Mouse (Mus musculus) telencephalon, adult 2 months (tissue): ENCODE measurements around the gene Agbl4.
"Not testable (repeated sequence)": the region's sequence is repeated elsewhere in the genome, so short reads cannot be mapped to it uniquely, and the experiment has no call there.

Experiments used
- DNase-seq: peaks from one replicate; pipeline ENCODE4 v3.0.0-alpha.2; 2011; ENCODE audit warnings: low read depth, low spot score

Gene Agbl4

DNA sequence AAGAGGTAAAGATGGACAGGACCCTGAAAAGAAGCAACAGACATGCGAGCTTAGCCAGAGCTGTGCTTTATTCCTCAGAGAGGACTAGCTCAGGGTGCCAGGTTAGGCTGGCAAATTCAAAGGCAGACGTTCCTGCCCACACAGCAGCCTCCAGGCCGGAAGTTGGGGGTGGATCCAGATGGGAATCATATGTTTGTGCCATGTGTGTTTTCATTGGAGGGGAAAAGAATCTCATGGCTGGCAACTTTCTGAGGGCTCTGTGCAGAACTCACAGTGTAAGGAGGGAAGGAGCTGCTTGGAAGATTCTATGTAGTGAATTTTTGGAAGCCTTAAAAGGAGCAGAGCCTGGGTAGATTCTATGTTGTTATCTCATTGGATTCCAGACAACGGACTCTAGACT, 519.1 kb downstream of the Agbl4 start:
- peak; percentile 87 for DNase-seq

DNA sequence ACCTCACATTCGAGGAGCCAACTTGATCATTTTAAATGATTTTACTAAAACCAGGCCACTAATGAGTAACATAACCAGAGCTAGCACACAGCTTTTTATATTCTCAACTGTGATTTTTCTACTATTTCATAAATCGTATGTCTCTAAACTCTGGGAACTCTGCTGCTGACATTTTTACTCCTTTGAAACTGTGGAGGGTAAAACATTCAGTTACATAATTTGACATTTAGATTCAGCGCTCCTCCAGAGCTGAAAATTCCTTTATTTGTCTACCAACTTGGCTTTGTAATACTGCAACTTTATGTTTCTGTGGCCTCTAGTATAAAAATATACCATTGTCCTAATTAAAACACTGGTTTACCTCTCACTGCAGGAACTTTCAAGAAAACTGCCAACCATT, 523.6 kb downstream of the Agbl4 start:
- peak; percentile 56 for DNase-seq

DNA sequence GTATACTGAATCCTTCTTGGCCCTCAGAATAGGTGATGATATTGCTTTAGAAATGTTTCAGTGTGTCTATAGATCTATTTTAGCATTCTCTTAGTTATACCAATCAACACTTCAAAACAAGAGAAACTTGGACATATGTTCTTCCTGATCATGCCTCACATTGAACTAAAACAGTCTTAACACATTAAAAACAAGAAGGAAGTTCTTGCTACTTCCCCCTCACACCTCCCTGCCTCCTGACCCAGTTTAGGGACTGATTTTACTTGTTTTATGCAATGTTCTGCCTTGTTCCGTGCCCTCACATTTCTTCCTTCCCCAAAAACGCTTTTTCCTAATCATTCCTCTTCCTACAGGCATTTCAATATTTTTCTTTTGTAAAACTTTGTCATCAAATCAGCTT, 604.2 kb downstream of the Agbl4 start:
- peak; percentile 59 for DNase-seq

DNA sequence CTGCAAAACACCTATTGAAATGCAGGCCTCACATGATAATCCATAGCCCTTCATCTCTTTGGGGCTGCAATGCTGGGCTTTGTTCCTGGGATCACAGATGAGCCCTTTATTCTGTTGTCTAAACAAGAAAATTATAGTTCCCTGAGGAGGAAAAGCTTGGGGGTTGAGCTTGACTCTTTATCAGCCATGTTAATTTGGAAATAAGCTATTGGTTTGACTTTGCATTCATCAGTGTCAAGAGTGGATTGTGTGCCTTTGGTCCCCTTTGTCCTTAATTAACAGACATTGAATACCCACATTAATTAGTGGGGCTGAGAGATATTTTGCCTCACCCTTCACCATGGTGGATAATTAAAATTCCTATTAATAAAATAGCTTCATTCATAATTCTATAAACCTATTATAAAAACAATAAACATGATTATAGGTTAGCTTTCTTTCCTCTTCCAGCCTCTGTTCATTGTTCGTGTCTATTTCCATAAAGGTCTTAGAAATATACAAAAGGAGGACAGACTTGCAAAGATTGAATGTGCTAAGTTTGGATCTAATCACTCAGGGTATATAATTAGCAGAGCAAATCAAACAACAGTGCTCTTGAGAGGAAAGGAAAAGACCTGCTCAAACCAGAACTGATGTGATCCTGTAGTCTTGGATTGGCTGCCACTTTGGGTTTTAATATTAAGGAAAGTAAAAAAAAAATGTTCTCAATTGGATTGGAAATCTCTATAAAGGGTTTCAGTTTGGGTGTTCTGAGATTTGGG, 607.4 kb downstream of the Agbl4 start:
- DNase-seq = no peak

DNA sequence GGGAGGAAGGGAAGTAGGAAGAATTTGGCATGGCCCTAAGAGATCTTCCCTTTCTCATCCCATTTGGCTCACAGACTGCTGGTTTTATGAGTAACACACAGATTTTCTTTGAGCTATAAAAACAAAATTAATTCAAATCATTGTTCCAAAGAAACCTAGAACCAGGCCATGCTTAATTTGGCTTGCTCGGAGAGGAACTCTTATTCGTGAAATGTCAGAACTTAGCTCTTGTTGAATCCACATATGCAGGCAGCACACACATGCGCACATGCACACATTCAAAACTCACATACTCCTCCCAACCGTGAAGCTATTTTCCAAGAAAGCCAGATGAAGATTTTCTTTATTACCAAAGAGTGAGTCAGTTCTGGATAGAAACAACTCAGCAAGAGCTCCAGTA, 621.9 kb downstream of the Agbl4 start:
- peak; percentile 90 for DNase-seq

DNA sequence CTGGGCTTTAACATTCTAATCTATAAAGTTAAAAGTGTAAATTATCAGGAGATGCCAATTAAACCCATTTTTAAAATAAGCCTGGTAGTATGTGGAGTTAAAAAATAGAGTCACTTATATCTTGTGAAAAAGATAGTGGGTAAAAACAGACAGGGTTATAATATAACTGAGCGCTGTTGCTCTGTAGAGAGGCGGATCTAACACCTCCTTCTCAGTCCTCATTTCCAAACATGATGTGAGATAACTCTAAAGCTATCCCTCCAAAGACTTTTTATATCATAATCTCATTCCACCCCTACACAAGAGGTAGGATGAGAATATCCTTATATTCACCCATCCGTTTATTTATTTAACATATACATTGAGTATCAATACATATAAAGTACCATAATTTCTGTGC, 669.9 kb downstream of the Agbl4 start:
- DNase-seq = peak; percentile 47

DNA sequence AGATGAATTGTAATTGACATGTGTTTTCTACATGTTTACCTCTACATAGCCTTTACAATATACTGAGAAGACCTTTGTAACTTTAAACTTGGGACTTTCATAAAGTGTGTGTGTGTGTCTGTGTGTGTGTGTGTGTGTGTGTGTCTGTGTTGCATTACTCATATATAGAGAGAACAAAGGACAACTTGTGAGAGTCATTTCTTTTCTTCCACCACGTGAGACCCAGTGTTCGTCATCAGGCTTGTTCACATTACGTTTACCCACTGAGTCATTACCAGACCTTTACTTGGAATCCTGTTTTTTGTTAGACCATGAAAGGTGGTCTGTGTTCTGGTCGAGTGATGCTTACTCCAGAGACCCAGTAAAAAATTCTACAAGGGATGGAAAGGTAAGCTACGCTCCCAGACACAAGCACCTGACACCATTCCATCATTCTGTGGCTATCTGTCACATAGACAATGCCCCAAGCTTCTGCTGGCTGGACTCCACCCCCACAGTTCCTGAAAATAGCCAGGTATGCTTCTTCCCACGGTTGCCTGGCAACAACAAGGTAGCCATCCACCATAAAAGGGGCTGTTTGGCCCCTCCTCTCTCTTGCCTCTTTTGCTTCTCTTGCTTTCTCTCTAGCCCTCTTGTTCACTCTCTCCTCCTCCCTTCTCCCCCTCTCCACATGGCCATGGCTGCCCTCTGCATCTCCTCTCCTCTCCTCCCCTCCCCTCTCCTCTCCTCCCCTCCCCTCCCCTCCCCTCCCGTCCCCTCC, 676.5 kb downstream of the Agbl4 start:
- peak; percentile 8 for DNase-seq

DNA sequence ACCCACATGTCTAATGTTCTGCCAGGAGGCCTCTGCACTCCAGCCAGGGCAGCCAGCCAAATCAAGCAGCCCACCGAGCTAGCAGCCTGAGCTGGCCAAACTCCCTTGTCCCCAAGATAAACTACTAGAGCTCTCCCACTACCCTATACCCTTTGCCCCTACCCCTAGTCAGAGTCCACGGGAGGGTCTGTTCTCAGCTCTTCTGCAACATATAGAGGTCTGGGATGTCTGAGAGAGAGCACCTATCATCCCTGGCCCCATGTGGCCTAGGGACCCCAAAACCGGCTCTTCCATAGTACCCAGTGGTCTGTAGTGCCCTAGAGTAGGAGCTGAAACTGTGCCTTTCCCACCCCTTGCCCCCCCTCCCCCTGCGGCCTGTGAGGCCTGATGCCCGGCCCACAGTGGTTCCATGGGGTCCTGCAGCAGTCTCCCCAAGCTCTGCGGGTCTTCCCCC, 677.3 kb downstream of the Agbl4 start:
- no peak for DNase-seq

DNA sequence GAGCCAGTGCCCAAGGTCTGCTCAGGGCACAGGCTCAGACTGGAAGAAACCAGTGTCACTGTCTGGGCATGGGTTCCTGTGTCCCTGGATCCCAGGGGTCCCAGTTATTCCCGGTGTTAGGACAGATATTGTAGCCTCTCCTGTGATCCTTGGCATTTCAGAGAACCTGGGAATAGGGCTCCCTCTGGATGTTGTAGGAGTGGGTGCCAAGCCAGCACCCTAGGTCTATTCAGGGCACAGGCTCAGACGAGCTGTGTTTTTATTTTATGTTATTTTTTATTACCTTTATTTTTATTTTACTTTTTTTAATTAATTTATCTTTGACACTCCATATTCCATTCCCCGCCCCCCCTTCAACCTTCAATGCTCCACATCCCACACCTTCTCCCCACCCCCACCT, 680.3 kb downstream of the Agbl4 start:
- no peak for DNase-seq

DNA sequence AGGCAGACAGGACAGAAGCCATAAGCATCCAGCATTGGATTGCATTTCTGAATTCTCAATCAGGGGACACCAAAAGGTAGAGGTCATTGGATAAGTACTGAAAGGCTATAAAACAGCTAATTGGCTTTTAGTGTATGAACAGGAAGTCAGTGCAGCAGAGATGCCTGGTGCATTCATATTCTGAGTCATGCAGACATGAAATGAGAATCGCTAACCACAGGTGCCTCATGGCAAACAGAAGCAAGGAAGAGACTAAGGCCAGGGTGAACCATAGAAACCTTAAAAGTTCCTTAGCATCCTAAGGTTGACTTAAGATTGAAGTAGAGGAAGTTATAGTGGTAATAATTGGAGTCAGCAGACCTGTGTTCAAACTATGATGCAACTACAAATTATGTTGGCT, 687.9 kb downstream of the Agbl4 start:
- DNase-seq = no peak

DNA sequence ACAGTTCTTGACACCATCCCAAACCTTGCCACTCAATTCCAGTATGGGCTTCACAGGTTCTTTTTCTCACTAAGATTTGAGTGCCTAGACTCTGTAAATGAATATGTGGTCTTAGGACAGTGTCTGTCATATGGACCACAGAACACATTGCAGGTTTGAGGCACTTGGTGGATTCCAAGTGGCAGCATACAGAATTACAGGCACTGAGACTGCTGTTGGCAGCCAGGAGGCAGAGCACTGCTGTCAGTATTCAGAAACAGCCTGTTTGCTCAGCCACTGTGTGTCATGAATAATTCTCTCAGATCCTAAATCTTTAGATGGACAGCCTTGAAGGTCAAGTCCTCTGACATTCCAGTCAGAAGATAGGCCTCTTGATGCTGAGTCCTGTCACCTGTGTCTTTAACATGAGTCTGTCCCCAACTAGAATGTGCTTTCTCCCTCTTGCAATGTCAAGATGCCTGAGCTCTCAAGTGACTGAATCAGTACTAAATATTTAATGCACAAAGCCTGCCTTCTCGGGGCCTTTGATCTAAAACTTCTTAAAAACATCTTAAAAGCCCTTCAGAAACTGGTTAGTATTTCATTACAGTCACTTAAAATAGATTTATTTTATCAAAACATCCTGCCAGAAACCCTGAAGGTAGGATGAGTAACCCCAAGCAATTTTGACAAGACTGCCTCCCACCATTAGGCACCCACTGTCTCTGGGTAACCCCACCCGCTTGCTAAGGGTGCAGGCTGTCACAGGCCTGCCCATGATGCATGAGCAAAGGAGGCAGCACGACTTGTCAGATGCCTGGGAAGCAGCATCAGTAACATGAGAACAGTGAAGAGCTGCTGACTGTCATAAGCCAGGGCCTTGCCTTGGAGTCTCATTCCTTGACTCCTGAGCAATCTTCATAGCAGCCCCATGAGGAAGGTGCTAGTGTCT, 739.0 kb downstream of the Agbl4 start:
- DNase-seq = no peak

DNA sequence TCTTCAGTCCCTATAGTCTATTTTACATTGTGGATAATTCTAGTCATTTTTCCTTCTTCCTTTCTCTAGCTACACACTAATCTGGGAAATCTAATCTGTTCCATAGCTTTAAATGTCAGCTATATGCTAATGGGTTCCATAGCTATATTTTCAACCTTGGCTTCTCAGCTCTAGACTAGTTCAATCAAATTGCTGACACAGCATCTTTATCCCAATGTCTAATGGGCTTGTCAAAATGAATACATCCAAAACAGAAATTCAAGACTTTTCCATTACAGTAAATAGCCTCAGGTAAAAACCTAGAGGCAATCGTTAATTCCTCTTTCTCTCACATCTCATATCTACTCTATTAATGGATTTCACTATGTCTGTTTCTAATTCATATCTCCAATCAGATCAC, 750.3 kb downstream of the Agbl4 start:
- no peak for DNase-seq

DNA sequence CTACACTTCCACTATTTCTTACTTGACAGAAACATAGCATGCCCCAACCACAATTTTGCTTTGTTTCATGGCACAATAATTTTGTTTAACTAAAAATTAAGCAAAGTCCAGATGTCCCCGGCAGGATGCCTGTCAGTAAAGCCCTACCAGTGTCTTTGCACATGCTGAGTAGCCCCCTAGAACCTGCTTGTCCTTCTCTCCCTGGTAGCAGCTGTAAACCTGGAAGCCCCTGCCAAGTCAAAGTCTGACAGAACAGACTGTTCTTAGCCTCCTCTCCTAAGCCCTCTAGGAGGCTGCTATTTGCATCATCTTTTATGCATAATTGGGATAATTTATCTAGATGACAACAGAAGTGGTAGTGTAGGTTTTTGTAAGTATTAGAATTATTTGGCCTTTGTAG, 758.4 kb downstream of the Agbl4 start:
- DNase-seq = no peak

DNA sequence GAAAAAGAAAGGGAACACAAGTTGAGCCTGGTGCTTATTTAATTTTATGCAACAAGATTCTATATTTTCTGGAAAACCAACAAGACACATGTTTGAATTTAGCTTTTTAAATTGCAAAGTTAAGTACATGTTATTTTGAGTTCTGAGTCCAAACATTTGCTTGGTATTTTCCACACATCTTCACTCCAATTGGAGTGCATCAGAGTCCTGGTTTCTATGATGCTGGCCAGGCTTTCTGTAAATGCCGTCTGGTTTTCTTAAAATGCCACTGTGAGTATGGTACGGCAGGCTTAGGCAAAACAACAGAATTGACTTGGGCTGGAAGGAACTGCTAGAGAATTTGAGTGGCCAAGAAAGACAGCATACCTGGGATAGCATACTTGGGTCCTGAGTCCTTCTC, 784.0 kb downstream of the Agbl4 start:
- DNase-seq = peak; percentile 60

DNA sequence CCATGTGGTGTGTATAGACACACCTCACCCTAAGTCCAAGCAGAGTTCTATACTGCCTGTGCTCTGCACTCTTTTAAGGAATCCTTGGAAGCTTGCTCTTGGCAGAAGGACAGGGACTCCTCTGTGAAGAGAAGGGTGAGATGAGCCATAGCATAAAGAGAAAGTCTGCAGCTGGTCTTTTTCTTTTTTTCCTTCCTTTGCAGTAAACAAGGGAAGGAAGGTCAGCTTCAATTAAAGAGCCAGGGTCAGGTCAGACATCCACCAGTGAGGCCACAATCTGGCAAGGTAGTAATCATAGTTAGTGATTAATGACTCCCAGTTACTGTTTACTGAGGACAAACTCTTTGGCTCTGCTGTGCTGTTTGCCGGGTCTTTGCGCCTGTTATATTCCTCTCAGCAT, 802.6 kb downstream of the Agbl4 start:
- no peak for DNase-seq

DNA sequence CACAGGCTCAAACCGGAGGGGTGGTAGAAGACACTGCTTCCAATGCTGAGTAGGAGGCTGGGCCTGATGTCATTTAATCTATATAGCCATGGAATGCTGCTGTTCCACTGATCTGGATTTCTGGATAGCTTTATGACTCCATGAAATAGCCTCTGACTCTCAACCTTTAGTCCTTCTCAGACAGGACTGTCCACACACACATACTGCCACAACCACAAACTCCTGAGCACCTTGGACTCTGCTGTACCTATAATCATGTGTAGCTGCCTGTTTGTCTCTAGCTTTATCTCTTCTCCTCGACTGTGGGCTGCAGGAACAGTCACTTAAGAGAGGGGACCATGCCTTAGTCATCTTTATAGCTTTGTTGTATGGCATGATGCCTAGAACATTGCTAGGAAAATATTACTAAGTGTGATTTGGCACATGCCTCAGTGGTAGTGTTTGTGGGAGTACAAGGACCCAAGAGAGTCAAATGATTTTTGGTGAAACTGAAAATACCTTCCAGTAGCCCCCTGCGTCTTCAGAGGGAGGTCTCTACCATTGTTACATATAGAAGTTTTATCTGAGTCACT, 817.8 kb downstream of the Agbl4 start:
- no peak for DNase-seq

DNA sequence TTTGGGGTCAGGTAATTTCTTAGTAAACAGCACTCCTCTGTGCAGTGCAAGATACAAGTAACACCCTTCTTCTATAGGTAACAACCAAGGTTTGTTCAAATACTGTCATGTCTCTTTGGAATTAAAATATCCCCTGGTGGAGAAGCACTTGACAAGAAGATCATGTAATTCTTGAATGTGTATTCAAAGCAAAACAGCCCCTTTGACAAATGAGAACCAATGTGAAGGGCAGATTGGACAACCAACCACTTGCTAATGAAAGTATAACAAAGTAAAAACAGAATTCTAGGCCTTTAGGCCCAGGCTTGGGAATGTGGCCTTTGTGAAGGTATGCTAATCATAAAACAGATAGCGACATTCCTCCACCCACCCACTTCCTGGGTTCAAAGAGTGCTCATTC, 821.6 kb downstream of the Agbl4 start:
- DNase-seq = not testable (repeated sequence)

DNA sequence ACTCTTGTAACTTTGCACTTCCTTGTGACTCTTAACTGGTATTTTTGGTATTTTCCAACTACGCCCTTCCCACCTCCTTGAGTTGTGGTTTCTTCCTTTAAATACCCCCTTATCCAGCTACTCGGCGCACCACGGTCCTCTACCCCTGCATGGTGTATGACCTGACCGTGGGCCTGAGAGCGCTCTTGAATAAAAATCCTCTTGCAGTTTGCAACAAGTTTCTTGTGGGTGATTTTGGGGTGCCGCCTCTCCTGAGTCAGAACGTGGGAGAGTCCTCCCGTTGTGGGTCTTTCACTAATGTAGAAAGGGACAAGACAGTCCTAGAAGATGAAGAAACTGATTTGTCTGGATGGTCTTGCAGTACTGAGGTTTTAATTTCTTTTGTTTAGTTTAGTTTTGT, 822.1 kb downstream of the Agbl4 start:
- DNase-seq = not testable (repeated sequence)

DNA sequence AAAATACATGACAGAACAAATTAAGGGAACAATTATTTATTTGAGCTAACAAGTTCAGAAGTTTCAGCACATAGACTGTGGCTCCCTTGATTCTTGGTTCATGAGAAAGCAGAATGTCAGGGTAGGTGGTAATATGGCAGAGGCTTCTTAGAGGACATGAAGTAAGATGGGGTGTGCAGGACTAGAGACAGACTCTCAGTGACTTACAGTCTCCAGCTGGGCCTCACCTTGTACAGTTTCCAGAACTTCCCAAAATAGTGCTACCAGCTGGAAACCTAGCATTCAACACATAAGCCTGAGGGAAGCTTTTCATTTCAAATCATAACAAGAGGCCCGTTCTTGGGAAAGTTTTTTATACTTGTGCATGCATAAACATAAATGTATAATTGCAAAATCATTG, 836.4 kb downstream of the Agbl4 start:
- DNase-seq = no peak

DNA sequence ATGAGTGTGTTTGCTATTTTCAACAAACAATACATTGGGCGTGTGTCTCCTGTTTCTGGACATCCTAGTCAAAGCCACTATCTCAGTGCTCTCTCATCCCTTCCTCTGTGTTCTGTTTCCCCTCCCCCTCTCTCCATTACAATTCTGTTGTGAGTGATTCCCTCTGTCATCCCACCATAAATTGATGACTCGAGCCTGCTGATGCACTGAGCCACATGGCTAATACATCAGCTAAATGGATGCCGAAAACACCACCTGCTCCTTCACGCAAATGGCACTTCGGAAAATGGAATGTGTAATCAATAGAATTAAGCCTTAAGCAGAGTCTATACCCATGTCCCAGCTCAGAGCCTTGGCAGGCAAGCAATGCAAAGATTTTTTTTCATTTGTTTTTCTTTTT, 854.5 kb downstream of the Agbl4 start:
- DNase-seq = no peak

DNA sequence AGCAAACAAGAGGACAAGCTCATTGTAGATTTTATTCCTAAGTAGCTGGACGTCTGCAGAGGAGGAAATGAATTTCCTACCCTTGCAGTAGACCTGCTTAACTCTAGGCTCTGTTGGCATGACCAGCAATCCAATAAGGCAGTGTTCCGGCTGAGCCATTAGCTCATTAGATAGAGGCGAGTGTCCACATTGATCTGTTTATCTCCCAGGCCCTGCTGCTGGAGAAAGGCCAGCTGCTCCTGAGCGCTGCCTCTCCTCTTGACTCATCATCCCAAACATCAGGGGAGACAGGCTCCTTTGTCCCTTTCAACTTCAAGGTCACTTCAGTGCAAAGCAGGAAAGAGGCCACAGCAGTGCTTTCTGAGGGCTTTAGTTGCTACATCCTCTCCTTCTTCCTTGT, 858.0 kb downstream of the Agbl4 start:
- no peak for DNase-seq

DNA sequence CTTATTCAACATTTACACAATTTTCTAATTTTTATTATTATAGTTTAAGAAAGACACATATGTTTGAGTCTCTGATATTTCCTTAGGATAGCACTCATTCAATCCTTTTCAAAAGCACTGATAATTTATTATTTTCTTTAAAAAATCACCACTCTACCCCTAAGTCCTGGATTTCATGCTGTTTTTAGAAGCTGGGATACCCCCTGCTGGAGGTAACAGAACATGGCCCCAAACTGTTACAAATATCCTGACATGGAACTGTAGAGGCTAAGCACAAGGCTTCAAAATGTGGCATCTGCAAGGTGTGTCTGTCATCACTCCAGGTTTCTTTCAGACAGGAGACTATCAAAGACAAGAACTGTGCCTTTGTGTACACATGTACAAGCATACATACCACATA, 859.5 kb downstream of the Agbl4 start:
- no peak for DNase-seq
